Mouse (Mus musculus) ES-Bruce4 (cell line): ENCODE measurements around the gene Bzw2.

Experiments used
- CTCF ChIP-seq: IDR thresholded peaks from one replicate; pipeline ENCODE4 v1.8.1; 2011; ENCODE audit warnings: low read depth, low read length
- EP300 ChIP-seq: IDR thresholded peaks from 2 replicates; pipeline ENCODE4 v1.6.1; 2011; ENCODE audit warnings: low read depth, low read length; ENCODE audit not compliant: insufficient read depth
- POLR2A ChIP-seq: IDR thresholded peaks from one replicate; pipeline ENCODE4 v1.8.1; 2011; ENCODE audit warnings: low read length; ENCODE audit not compliant: insufficient read depth

DNA sequence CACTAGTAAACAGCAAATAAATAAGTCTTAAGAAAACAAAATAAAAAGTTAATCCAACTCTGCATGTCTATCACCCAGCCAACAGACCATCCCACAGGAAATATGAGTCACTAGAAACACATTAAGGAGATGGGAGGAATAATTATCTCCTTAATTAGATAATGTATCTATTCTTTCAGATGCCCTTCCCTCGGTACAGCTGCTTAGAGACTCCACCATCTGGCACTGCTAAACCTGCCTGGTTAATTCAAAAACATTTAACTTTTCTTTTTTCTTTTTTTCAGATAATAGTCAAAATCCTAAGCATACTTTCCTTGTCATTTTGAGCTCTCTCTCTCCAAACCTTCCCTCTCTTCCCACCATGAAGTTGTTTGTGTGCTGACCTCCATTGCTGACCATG lies 92.0 kb downstream of the Bzw2 start:
- TF ChIP-seq CTCF (no peak), EP300 (no peak), POLR2A (no peak)
